Mouse (Mus musculus) cerebellum, adult 2 months (tissue): Measurements from ENCODE around the gene Fndc5.

Experiments
- CTCF ChIP-seq: fragments of 200-500 bp; IDR thresholded peaks from 2 replicates; pipeline ENCODE4 v1.5.1; 2011; ENCODE audit warnings: low read depth, mild to moderate bottlenecking, control low read depth, low read length, moderate library complexity, borderline replicate concordance; ENCODE audit not compliant: insufficient read depth
- POLR2A ChIP-seq: fragments of 200-500 bp; IDR thresholded peaks from 2 replicates; pipeline ENCODE4 v1.6.1; 2011; ENCODE audit warnings: low read length, control low read depth, borderline replicate concordance; ENCODE audit not compliant: insufficient read depth

GRCm38 (mm10) chr4:129112231-129112630 is 24.6 kb upstream of the Fndc5 start:
- no peak for TF ChIP-seq CTCF
- TF ChIP-seq POLR2A: no peak
